Mouse (Mus musculus) small intestine, adult 2 months (tissue): Measurements from ENCODE around the gene Arid2.

Source experiments
- CTCF ChIP-seq: fragments of 200-500 bp; IDR thresholded peaks from 2 replicates; pipeline ENCODE4 v1.5.1; 2012; ENCODE audit warnings: low read depth, mild to moderate bottlenecking, control low read depth, inconsistent platforms, low read length, moderate library complexity, mixed read lengths; ENCODE audit not compliant: insufficient replicate concordance, insufficient read length; ENCODE audit errors: extremely low read depth
- POLR2A ChIP-seq: fragments of 200-500 bp; IDR thresholded peaks from 2 replicates; pipeline ENCODE4 v1.6.1; 2012; ENCODE audit warnings: low read depth, mild to moderate bottlenecking, control low read depth, inconsistent platforms, low read length, moderate library complexity

DNA sequence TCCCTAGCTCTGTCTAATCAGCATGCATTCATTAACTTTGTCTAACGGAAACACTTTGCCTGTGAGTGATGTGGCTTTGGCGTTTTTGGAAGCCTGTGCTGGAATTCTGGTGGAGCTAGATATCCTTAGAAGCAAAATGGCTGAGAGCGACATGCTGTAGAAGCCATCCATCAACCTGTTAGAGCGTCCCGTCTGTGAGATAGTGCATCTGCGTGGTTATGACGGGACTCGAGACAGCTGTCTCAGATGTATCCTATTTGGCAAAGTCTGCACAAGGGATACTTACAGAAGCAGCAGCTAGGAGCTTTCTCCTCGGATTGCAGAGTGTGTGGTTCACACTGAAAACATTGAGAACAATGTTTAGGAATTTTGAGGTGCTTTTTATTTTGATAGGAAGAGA is 64.1 kb downstream of the Arid2 start:
- TF ChIP-seq CTCF (no peak), POLR2A (no peak)
